Mouse (Mus musculus): ENCODE results near the gene Zkscan2. TPM values are rescaled to one million over a fixed set of nuclear protein-coding genes. Genes with fewer than 3 reads are reported as not detected.

The Zkscan2 gene
- polyA plus RNA-seq, 1 experiment from 2014 or later: 0.83 TPM

DNA sequence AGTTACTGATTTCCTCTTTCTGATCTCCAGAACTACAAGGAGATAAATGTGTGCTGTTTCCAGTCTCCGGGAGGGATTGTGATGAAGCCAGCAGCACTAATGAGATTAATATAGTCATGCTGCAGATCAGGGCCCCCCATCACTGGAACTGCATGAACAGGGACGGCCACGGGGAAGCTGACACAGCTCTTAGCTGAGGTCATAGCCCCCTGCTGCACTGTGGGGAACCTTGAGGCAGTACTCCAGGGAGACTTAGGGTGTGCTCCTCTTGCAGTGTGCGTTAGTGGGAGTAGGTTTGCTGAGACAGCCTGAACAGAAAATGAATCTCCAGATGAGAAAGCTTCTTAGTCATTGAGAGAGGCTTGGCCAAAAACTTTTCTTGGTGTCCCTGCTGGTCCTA is 69.0 kb downstream of the Zkscan2 start:
- Histone ChIP-seq H3K4me2 (no peak overlapping the region), H3K27me3 (no peaks in the 10 kb centered on the region), H3K4me3 (no peak overlapping the region), H3K4me1 (replicated peaks) (no peaks in the 10 kb centered on the region), H3K36me3 (peaks cover 4% of the 10 kb centered on the region; the same call in 1 of the 2 replicates), H3K9me3 (replicated peaks) (no peaks in the 10 kb centered on the region), H3K9ac (no peak overlapping the region), H3K27ac (no peak overlapping the region)
- WGBS: 66% methylated on average over 4 of the region's 4 CpGs
- ATAC-seq (replicated peaks; ENCODE audit: insufficient number of reproducible peaks, insufficient read depth, low FRiP score, low read depth): no peak

- 82% methylated on average over 4 of the region's 4 CpGs for WGBS
- H3K27me3 ChIP-seq: no peaks in the 10 kb centered on the region
Observed at GRCm38 (mm10) chr7:123430411-123430705, 69.9 kb downstream of the Zkscan2 start.

GRCm38 (mm10) chr7:123429624-123430410 is 70.4 kb downstream of the Zkscan2 start:
- ATAC-seq (replicated peaks; ENCODE audit: insufficient number of reproducible peaks, insufficient read depth, low FRiP score, low read depth): no peak
- Histone ChIP-seq H3K36me3 (peaks cover 4% of the 10 kb centered on the region; the same call in 1 of the 2 replicates), H3K9me3 (replicated peaks) (no peaks in the 10 kb centered on the region), H3K9ac (no peak overlapping the region), H3K4me2 (no peak overlapping the region), H3K27ac (no peak overlapping the region), H3K27me3 (no peaks in the 10 kb centered on the region), H3K4me1 (replicated peaks) (peaks cover 11% of the 10 kb centered on the region), H3K4me3 (no peak overlapping the region)
- WGBS: 72% methylated on average over 8 of the region's 8 CpGs

More at GRCm38 (mm10) chr7:123430411-123430705, 69.9 kb downstream of the Zkscan2 start:
- Histone ChIP-seq H3K4me1 (replicated peaks) (peaks cover 7% of the 10 kb centered on the region), H3K4me3 (no peak overlapping the region), H3K27ac (no peak overlapping the region), H3K4me2 (no peak overlapping the region), H3K9me3 (replicated peaks) (no peaks in the 10 kb centered on the region), H3K9ac (no peak overlapping the region), H3K36me3 (peaks cover 4% of the 10 kb centered on the region; the same call in 1 of the 2 replicates)
- no peak for ATAC-seq (replicated peaks; ENCODE audit: insufficient number of reproducible peaks, insufficient read depth, low FRiP score, low read depth)

Other genes starting within 250 kb of the Zkscan2 start
- 35.2 and 38.1 TPM in 2 replicates for gene Lcmt1, start 130.7 kb downstream of the Zkscan2 start, polyA plus RNA-seq (2015; fragmentation: Nextera tagmentation; extraction: Ambion mirVana)
- gene Arhgap17, start 130.5 kb downstream of the Zkscan2 start, polyA plus RNA-seq (2015; fragmentation: Nextera tagmentation; extraction: Ambion mirVana): 11.6 and 16.2 TPM in 2 replicates
- gene Aqp8, start 38.2 kb downstream of the Zkscan2 start, polyA plus RNA-seq (2015; fragmentation: Nextera tagmentation; extraction: Ambion mirVana): 1.3 and 2.2 TPM in 2 replicates

All from heart, embryonic 15.5 days (tissue).